Mouse (Mus musculus): ENCODE results near the gene Krt12. TPM values are rescaled to one million over a fixed set of nuclear protein-coding genes. Genes with fewer than 3 reads are reported as not detected.

Krt12 gene
- total and polyA plus RNA-seq, 3 experiments: not detected

- no peaks in the 10 kb centered on the region for H3K27me3 ChIP-seq (ENCODE audit: insufficient read depth, low read length)
- no peaks in the 10 kb centered on the region for H3K9me3 ChIP-seq (replicated peaks)
- DNase-seq (ENCODE audit: low spot score) (no peak), ATAC-seq (ENCODE audit: extremely low read depth, insufficient number of reproducible peaks, low FRiP score, poor library complexity, severe bottlenecking) (no peak)
- no peaks in the 10 kb centered on the region for H3K36me3 ChIP-seq (replicated peaks)
- no peak for TF ChIP-seq POLR2AphosphoS5 (IDR thresholded peaks at IDR 0.05; ENCODE audit: insufficient replicate concordance, low read depth, low read length)
- TF ChIP-seq GATA1 (IDR thresholded peaks at IDR 0.05; ENCODE audit: borderline replicate concordance, low read length): no peak
- TF ChIP-seq GATA2 (IDR thresholded peaks at IDR 0.05; ENCODE audit: borderline replicate concordance, low read depth, low read length): no peak
- H3K4me1 ChIP-seq (ENCODE audit: insufficient read depth, low read depth, low read length): no peaks in the 10 kb centered on the region
- H3K4me3 ChIP-seq (ENCODE audit: low read depth, low read length): no peak overlapping the region
Measured at GRCm38 (mm10) chr11:99458887-99459286, 36.8 kb upstream of the Krt12 start.

- Histone ChIP-seq H3K4me1 (ENCODE audit: insufficient read depth, low read depth, low read length) (no peaks in the 10 kb centered on the region), H3K9me3 (replicated peaks) (no peaks in the 10 kb centered on the region), H3K36me3 (replicated peaks) (no peaks in the 10 kb centered on the region), H3K27me3 (ENCODE audit: insufficient read depth, low read length) (no peaks in the 10 kb centered on the region), H3K4me3 (ENCODE audit: low read depth, low read length) (no peak overlapping the region)
- ATAC-seq (ENCODE audit: extremely low read depth, insufficient number of reproducible peaks, low FRiP score, poor library complexity, severe bottlenecking) (no peak), DNase-seq (ENCODE audit: low spot score) (no peak)
- TF ChIP-seq GATA1 (IDR thresholded peaks at IDR 0.05; ENCODE audit: borderline replicate concordance, low read length) (no peak), GATA2 (IDR thresholded peaks at IDR 0.05; ENCODE audit: borderline replicate concordance, low read depth, low read length) (no peak)
Measured at GRCm38 (mm10) chr11:99454759-99455158, 32.7 kb upstream of the Krt12 start.

- Histone ChIP-seq H3K4me3 (ENCODE audit: low read depth, low read length) (no peak overlapping the region), H3K9me3 (replicated peaks) (no peaks in the 10 kb centered on the region), H3K4me1 (ENCODE audit: insufficient read depth, low read depth, low read length) (no peaks in the 10 kb centered on the region), H3K27me3 (ENCODE audit: insufficient read depth, low read length) (no peaks in the 10 kb centered on the region), H3K36me3 (replicated peaks) (no peaks in the 10 kb centered on the region)
- TF ChIP-seq GATA2 (IDR thresholded peaks at IDR 0.05; ENCODE audit: borderline replicate concordance, low read depth, low read length) (no peak), TAL1 (conservative IDR thresholded peaks at IDR 0.05; ENCODE audit: low read depth, low read length) (no peak), CTCF (IDR thresholded peaks at IDR 0.05; ENCODE audit: low read depth, low read length) (no peak)
- ATAC-seq (ENCODE audit: extremely low read depth, insufficient number of reproducible peaks, low FRiP score, poor library complexity, severe bottlenecking) (no peak), DNase-seq (ENCODE audit: low spot score) (no peak)
Measured at GRCm38 (mm10) chr11:99454044-99454443, 32.0 kb upstream of the Krt12 start.

- ATAC-seq (ENCODE audit: extremely low read depth, insufficient number of reproducible peaks, low FRiP score, poor library complexity, severe bottlenecking): no peak
- peaks cover 2% of the 10 kb centered on the region; the same call in 1 of the 2 replicates for H3K27me3 ChIP-seq (ENCODE audit: insufficient read depth, low read length)
- no peaks in the 10 kb centered on the region for H3K36me3 ChIP-seq (replicated peaks)
- TF ChIP-seq POLR2AphosphoS5 (IDR thresholded peaks at IDR 0.05; ENCODE audit: insufficient replicate concordance, low read depth, low read length) (no peak), GATA2 (IDR thresholded peaks at IDR 0.05; ENCODE audit: borderline replicate concordance, low read depth, low read length) (no peak), CTCF (IDR thresholded peaks at IDR 0.05; ENCODE audit: low read depth, low read length) (no peak), TAL1 (conservative IDR thresholded peaks at IDR 0.05; ENCODE audit: low read depth, low read length) (no peak), GATA1 (IDR thresholded peaks at IDR 0.05; ENCODE audit: borderline replicate concordance, low read length) (no peak)
- H3K4me3 ChIP-seq (ENCODE audit: low read depth, low read length): no peak overlapping the region
- no peak for DNase-seq (ENCODE audit: low spot score)
- no peaks in the 10 kb centered on the region for H3K4me1 ChIP-seq (ENCODE audit: insufficient read depth, low read depth, low read length)
- no peaks in the 10 kb centered on the region for H3K9me3 ChIP-seq (replicated peaks)
Measured at GRCm38 (mm10) chr11:99448769-99449168, 26.7 kb upstream of the Krt12 start.

GRCm38 (mm10) chr11:99441220-99441619, 19.2 kb upstream of the Krt12 start:
- Histone ChIP-seq H3K36me3 (replicated peaks) (no peaks in the 10 kb centered on the region), H3K27me3 (ENCODE audit: insufficient read depth, low read length) (0 out of 2 replicates have a peak, but pooled peaks cover 2% of the 10 kb centered on the region), H3K4me3 (ENCODE audit: low read depth, low read length) (no peak overlapping the region), H3K9me3 (replicated peaks) (no peaks in the 10 kb centered on the region), H3K4me1 (ENCODE audit: insufficient read depth, low read depth, low read length) (no peaks in the 10 kb centered on the region)
- ATAC-seq (ENCODE audit: extremely low read depth, insufficient number of reproducible peaks, low FRiP score, poor library complexity, severe bottlenecking) (no peak), DNase-seq (ENCODE audit: low spot score) (no peak)
- TF ChIP-seq GATA2 (IDR thresholded peaks at IDR 0.05; ENCODE audit: borderline replicate concordance, low read depth, low read length): no peak
- no peak for TF ChIP-seq GATA1 (IDR thresholded peaks at IDR 0.05; ENCODE audit: borderline replicate concordance, low read length)
- no peak for TF ChIP-seq TAL1 (conservative IDR thresholded peaks at IDR 0.05; ENCODE audit: low read depth, low read length)
- no peak for TF ChIP-seq CTCF (IDR thresholded peaks at IDR 0.05; ENCODE audit: low read depth, low read length)
- no peak for TF ChIP-seq POLR2AphosphoS5 (IDR thresholded peaks at IDR 0.05; ENCODE audit: insufficient replicate concordance, low read depth, low read length)

GRCm38 (mm10) chr11:99439465-99439864, 17.4 kb upstream of the Krt12 start:
- Histone ChIP-seq H3K4me3 (ENCODE audit: low read depth, low read length) (no peak overlapping the region), H3K9me3 (replicated peaks) (no peaks in the 10 kb centered on the region), H3K36me3 (replicated peaks) (no peaks in the 10 kb centered on the region), H3K27me3 (ENCODE audit: insufficient read depth, low read length) (0 out of 2 replicates have a peak, but pooled peaks cover 2% of the 10 kb centered on the region), H3K4me1 (ENCODE audit: insufficient read depth, low read depth, low read length) (no peaks in the 10 kb centered on the region)
- no peak for ATAC-seq (ENCODE audit: extremely low read depth, insufficient number of reproducible peaks, low FRiP score, poor library complexity, severe bottlenecking)
- no peak for DNase-seq (ENCODE audit: low spot score)
- no peak for TF ChIP-seq GATA2 (IDR thresholded peaks at IDR 0.05; ENCODE audit: borderline replicate concordance, low read depth, low read length)
- TF ChIP-seq CTCF (IDR thresholded peaks at IDR 0.05; ENCODE audit: low read depth, low read length): no peak
- no peak for TF ChIP-seq POLR2AphosphoS5 (IDR thresholded peaks at IDR 0.05; ENCODE audit: insufficient replicate concordance, low read depth, low read length)
- TF ChIP-seq GATA1 (IDR thresholded peaks at IDR 0.05; ENCODE audit: borderline replicate concordance, low read length): no peak
- TF ChIP-seq TAL1 (conservative IDR thresholded peaks at IDR 0.05; ENCODE audit: low read depth, low read length): no peak

- no peak for TF ChIP-seq CTCF (IDR thresholded peaks at IDR 0.05; ENCODE audit: low read depth, low read length)
- TF ChIP-seq POLR2AphosphoS5 (IDR thresholded peaks at IDR 0.05; ENCODE audit: insufficient replicate concordance, low read depth, low read length): no peak
- TF ChIP-seq TAL1 (conservative IDR thresholded peaks at IDR 0.05; ENCODE audit: low read depth, low read length): no peak
- TF ChIP-seq GATA1 (IDR thresholded peaks at IDR 0.05; ENCODE audit: borderline replicate concordance, low read length): no peak
- TF ChIP-seq GATA2 (IDR thresholded peaks at IDR 0.05; ENCODE audit: borderline replicate concordance, low read depth, low read length): no peak
- no peaks in the 10 kb centered on the region for H3K36me3 ChIP-seq (replicated peaks)
- DNase-seq (ENCODE audit: low spot score) (no peak), ATAC-seq (ENCODE audit: extremely low read depth, insufficient number of reproducible peaks, low FRiP score, poor library complexity, severe bottlenecking) (no peak)
- no peak within 1 kb of the TSS for H3K4me3 ChIP-seq (ENCODE audit: low read depth, low read length)
- H3K9me3 ChIP-seq (replicated peaks): no peaks in the 10 kb centered on the region
- 0 out of 2 replicates have a peak, but pooled peaks cover 2% of the 10 kb centered on the region for H3K27me3 ChIP-seq (ENCODE audit: insufficient read depth, low read length)
- H3K4me1 ChIP-seq (ENCODE audit: insufficient read depth, low read depth, low read length): no peaks in the 10 kb centered on the region
Measured at GRCm38 (mm10) chr11:99437972-99438371, 15.9 kb upstream of the Krt12 start, which contains the start of gene Krt20. Gene Krt20 (minus strand): TSS chr11:99438150.
